Mouse (Mus musculus): ENCODE data around the gene Eci2.

DNA sequence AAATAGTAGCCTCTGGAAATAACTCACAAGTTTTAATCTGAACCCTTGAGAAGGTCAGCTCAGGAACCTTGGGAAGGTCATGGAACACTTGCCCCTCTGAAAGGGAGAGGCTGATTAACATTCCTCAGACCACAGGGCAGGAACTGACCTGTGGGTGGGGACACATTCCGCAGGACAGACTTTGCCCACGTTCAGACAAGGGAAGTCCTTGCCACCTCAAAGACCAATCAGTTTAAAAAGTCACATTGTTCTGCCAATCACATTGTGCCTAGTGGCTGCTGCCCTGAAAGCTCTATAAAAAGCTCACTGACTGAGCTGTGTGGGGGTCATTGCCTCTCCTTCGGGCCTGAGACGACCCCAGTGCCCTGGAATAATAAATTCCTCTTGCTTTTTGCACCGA, 31.2 kb upstream of the Eci2 start:
- TF ChIP-seq POLR2A (IDR thresholded peaks at IDR 0.05; ENCODE audit: extremely low read depth, insufficient read depth, low read length) (no peak), CTCF (IDR thresholded peaks at IDR 0.05; ENCODE audit: extremely low read depth, insufficient read depth, low read length) (no peak)
